Mouse (Mus musculus): ENCODE data around the gene Zfp39.

The Zfp39 gene

GRCm38 (mm10) chr11:58926651-58927050 is 22.6 kb upstream of the Zfp39 start:
- in situ Hi-C loops (cut with MboI; ENCODE audit: unreplicated experiment in 2 of 2), result no loop called here

- in situ Hi-C loops (cut with MboI; ENCODE audit: unreplicated experiment in 2 of 2), result loop anchor here (5.0 kb wide), 1 partner anchor 35 kb away; no protein-coding TSS in a partner anchor
Measured at GRCm38 (mm10) chr11:58922420-58922819, 18.4 kb upstream of the Zfp39 start.

DNA sequence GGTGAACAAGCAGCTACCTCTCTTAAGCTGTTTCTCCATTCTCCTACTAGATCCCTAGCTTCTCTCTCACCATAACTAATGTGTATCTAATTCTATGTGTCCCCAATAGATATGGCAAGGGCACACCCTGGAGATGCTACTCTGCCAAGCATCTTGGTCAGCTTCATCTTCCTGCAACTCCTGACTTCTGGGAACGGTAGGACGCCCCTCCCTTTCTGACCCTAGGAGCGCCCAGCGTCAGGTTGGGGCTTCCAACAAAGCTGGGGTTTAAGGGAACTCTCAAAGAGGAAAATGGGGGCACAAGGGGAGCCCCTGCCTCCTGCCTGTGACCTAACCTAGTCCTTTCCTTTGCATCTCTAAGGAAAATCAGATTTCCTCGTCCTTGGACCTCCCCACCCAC is 14.7 kb upstream of the Zfp39 start:
- in situ Hi-C loops (cut with MboI; ENCODE audit: unreplicated experiment in 2 of 2), result loop anchor here in 1 of 2 experiments (10.0 kb wide), 1 partner anchor 684 kb away; no protein-coding TSS in a partner anchor

DNA sequence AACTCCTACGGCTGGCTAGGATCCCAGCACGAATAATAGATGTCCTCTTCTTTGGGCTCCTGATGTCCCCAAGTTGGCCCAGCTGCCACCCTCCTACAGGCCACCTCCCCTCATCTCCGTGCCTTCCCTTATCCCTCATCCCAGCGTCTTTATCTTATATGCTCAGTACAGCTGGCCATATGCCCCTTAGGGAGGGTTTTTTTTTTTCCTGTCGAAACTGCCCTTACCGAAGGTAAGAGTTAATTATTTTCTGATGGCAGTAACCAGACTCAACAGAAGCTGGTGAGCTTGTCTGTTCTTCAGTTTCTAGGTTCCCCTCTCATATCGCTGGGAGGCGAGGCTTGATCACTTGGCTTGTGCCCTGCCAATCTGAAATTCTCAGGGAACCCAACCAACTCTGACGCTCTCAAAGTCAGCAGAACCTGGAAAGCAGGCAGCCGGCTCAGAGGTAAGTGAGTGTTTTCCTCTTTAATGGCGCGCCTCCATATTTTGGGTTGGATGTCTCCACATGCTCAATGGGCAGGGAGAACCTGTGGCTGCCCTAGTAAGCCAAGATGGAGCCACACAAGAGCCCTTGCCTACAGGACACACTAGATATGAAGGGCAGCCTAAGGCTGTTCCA is 13.8 kb upstream of the Zfp39 start, which contains the start of gene Btnl10:
Gene Btnl10, plus strand, starts transcription at position 164 of the 622 bp plus-strand sequence.
- in situ Hi-C loops (cut with MboI; ENCODE audit: unreplicated experiment in 2 of 2), result loop anchor here in 1 of 2 experiments (10.0 kb wide), 1 partner anchor 683 kb away; no protein-coding TSS in a partner anchor

GRCm38 (mm10) chr11:58916879-58917744 is 13.1 kb upstream of the Zfp39 start:
- in situ Hi-C loops (cut with MboI; ENCODE audit: unreplicated experiment in 2 of 2), result loop anchor here in 1 of 2 experiments (10.0 kb wide), 1 partner anchor 682 kb away; no protein-coding TSS in a partner anchor

- in situ Hi-C loops (cut with MboI; ENCODE audit: unreplicated experiment in 2 of 2), result loop anchor here in 1 of 2 experiments (10.0 kb wide), 1 partner anchor 680 kb away; no protein-coding TSS in a partner anchor
Measured at GRCm38 (mm10) chr11:58914461-58915028, 10.5 kb upstream of the Zfp39 start.

GRCm38 (mm10) chr11:58913776-58914175 is 9.8 kb upstream of the Zfp39 start:
- in situ Hi-C loops (cut with MboI; ENCODE audit: unreplicated experiment in 2 of 2), result loop anchor here in 1 of 2 experiments (10.0 kb wide), 1 partner anchor 679 kb away; no protein-coding TSS in a partner anchor

DNA sequence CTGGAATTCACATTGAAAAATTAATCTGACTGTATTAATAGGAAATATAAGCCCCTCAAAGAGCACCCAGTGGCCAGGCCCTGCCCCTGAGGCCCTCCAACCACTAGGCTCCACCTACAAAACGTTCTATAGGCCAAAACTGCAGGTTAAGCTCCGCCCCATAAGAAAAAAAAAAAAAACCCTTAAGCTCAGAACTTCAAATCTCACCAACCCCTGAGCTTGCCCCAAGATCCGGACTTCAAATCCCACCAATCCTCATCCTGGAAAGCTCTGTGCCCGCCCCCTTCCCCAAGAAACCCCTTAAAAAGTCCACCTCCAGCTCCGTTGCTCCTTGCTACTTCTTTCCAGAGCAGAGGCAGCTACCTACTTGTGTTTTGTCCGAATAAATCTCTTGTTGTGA is 813 bp upstream of the Zfp39 start:
- in situ Hi-C loops (cut with MboI; ENCODE audit: unreplicated experiment in 2 of 2), result no loop called here

DNA sequence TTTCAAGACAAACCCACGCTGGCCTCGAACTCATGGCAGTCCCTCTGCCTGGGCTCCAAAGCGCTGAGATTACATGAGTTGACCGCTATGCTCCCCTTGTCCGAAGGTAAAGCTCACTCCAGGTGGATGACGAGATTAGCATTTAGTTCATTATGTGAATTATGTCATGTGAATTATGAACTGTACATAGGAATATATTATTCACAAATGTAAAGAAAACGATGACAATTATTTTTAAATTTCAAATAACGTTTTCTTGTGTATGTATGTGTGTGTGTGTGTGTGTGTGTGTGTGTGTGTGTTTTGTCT is 339 bp upstream of the Zfp39 start:
- in situ Hi-C loops (cut with MboI; ENCODE audit: unreplicated experiment in 2 of 2), result no loop called here

DNA sequence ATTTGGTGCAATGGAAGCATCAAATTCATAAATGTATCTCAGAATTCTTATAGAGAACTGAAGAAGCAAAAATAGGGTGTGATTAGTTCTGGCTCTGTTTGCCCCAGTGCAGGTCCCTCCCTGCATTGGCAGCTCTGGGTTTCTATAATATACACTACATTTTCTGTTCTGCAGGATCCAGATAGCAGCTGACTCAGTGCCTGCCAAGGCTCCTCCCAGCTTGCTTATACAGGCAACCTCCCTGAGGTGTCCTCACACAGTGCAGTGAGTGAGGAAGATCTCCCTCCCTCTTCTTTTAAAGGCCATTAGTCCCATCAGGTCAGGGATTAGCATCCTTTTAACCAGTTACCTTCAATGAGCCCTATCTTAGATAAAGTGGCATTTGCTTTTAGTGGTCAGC is 2.9 kb downstream of the Zfp39 start:
- in situ Hi-C loops (cut with MboI; ENCODE audit: unreplicated experiment in 2 of 2), result no loop called here

GRCm38 (mm10) chr11:58897485-58897884 is 6.5 kb downstream of the Zfp39 start:
- in situ Hi-C loops (cut with MboI; ENCODE audit: unreplicated experiment in 2 of 2), result loop anchor here in 1 of 2 experiments (5.0 kb wide), 1 partner anchor 35 kb away; no protein-coding TSS in a partner anchor

- in situ Hi-C loops (cut with MboI; ENCODE audit: unreplicated experiment in 2 of 2), result no loop called here
Measured at GRCm38 (mm10) chr11:58894456-58894855, 9.6 kb downstream of the Zfp39 start.

GRCm38 (mm10) chr11:58890511-58890910 is 13.5 kb downstream of the Zfp39 start:
- in situ Hi-C loops (cut with MboI; ENCODE audit: unreplicated experiment in 2 of 2), result no loop called here

DNA sequence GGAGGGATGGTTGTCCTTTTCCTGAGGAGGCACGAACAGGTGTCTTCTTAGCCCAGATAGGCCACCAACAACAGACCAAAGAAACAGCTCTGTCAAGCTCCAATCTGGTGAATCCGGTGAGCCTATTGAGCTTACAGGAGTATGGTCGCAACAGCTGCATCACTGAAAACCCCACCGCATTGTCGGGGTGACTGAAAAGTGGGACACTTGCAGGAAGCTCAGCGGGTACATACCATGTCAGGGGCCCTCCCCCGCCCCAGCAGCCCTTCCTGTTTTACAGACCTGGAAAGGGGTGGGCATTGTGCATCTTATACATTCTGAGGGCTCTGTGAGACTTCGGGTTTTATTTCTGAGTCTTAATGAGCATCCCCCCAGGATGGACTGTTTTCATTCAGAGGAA is 20.3 kb downstream of the Zfp39 start:
- in situ Hi-C loops (cut with MboI; ENCODE audit: unreplicated experiment in 2 of 2), result no loop called here

DNA sequence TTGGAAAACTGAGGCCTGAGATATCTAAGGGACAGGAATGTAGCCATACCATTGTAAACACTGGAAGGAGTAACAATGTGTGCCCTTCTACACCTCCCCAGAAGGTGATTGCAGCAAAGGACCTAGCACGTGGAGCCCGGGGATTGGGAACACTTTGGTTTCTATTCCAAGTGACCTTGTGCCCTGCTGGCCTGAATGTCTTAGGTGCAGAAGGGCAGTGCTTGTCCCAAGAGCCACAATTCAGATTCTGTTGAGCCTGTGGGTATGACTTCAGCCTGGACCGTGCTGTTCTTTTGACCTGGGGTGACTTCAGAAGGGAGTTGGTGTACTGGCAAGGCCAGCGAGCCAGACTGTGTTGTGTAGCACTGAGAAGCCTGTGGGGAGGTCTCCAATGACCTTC is 33.1 kb downstream of the Zfp39 start:
- in situ Hi-C loops (cut with MboI; ENCODE audit: unreplicated experiment in 2 of 2), result no loop called here

DNA sequence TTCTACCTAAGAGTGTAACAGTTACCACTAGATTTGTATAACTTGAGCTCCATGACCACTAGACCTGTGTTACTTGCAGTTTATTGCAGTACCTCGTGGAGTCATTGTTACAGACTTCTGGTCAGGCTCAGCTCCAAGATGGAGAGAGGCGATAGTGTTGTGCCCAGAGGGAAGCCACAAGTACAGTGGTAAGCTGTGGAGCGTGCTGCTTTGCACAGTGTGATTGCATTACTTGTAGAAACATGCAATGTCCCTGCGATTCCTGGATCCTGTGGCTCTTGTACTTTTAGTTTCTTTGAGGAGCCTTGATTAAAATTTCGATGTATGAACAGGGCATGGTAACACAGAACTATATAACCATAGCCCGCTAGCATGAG is 36.1 kb downstream of the Zfp39 start:
- in situ Hi-C loops (cut with MboI; ENCODE audit: unreplicated experiment in 2 of 2), result no loop called here

DNA sequence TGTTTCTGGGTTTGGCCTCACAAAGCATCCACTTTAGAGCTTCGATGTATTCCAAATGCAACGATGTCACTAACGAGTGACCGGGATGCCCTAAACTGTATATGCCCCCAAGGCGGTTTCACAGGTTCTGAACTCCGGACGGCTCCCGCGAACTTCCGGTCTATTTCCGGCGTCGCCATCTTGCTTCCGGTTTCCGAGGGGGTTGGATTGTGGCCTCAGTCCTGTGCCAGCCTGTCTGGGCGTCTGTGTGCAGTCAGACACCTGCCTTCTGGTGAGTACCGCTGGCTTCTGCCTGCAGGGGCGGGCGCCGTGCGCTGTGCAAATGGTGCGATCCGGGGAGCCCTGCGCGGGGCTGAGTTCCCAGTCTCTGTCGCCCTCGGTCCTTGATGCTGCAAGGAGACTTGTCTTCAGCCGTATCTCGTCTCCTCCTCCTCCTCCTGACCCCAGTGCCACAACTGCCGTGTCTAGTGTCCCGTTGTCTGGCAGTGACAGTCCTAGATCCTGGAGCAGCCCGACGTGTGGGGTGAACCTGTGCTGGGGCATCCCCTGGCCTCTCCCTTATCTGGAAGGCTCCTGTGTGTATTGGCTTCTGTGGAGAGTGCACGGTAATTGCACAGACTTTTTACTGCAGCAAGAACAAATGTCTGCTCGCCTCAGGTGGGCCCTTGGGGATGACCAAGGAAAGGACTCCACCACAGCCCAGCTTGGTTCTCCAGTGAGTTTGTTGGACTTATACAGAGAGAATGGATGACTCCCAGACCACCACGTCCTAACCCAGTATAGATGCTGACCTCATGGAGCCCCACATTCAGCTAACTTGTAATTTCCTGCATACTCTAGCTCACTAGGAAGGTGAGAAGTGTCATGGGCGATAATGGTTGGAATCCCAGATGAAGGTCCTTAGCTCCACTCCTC is 36.7 kb downstream of the Zfp39 start, which contains the start of gene 2810021J22Rik:
Gene 2810021J22Rik, plus strand, starts transcription at position 178 of the 915 bp plus-strand sequence.
- in situ Hi-C loops (cut with MboI; ENCODE audit: unreplicated experiment in 2 of 2), result no loop called here

GRCm38 (mm10) chr11:58860744-58861143 is 43.3 kb downstream of the Zfp39 start:
- in situ Hi-C loops (cut with MboI; ENCODE audit: unreplicated experiment in 2 of 2), result loop anchor here in 1 of 2 experiments (5.0 kb wide), 1 partner anchor 37 kb away; no protein-coding TSS in a partner anchor

GRCm38 (mm10) chr11:58849731-58850130 is 54.3 kb downstream of the Zfp39 start:
- in situ Hi-C loops (cut with MboI; ENCODE audit: unreplicated experiment in 2 of 2), result no loop called here

DNA sequence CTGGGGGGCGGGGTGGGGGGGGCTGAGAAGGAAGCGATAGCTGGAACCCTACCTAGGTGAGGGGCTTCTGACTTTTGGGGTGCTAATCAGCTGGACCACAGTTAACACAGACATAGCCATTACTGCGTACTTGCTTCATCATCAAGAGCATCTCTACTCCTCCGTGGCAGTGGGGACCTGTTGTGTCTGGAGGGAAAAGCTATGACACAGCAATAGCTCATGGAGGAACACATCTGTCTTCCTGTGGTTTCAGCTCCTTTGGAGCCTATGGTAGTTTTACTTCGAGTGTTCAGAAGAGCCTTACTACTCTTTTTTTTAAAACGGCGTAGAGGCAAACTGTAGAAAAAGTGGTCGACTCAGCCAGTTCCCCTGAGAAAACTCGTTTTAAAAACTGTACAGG is 56.4 kb downstream of the Zfp39 start:
- in situ Hi-C loops (cut with MboI; ENCODE audit: unreplicated experiment in 2 of 2), result no loop called here

Data from v-Abl transformed pro-B cells (cell line).